Mouse (Mus musculus) frontal cortex, adult (tissue): ENCODE measurements at regions not wholly inside any gene's neighbourhood (a gene's known extent, or its start where the extent isn't known, plus 50 kb on each side); places are given as distances from the start of the nearest gene placed in this dataset.

Experiments used
- ATAC-seq: cut with Nextera tagmentation; 2 replicates; pipeline ENCODE4 v1.9.2; 2017; ENCODE audit warnings: mild to moderate bottlenecking, moderate library complexity, mixed read lengths; ENCODE audit not compliant: low TSS enrichment

- ATAC-seq = no peak
Observed at GRCm38 (mm10) chrX:105346420-105346819, 153.2 kb upstream of the Cypt2 start.

- no peak for ATAC-seq
Observed at GRCm38 (mm10) chrX:105366284-105366683, 133.3 kb upstream of the Cypt2 start.

GRCm38 (mm10) chrX:105367979-105368378 is 131.6 kb upstream of the Cypt2 start:
- no peak for ATAC-seq

GRCm38 (mm10) chrX:105390506-105390905 is 109.1 kb upstream of the Cypt2 start:
- peak; percentile 20; the same call in 1 of the 2 replicates for ATAC-seq

GRCm38 (mm10) chrX:105391029-105391428 is 108.5 kb upstream of the Cypt2 start:
- ATAC-seq = peak; percentile 45; the same call in 1 of the 2 replicates

- peak; percentile 97 for ATAC-seq
Observed at GRCm38 (mm10) chrX:105391680-105392462, 107.7 kb upstream of the Cypt2 start.

GRCm38 (mm10) chrX:105393259-105393658 is 106.3 kb upstream of the Cypt2 start:
- ATAC-seq = no peak

GRCm38 (mm10) chrX:105413351-105413750 is 86.2 kb upstream of the Cypt2 start:
- no peak for ATAC-seq

GRCm38 (mm10) chrX:105420976-105421375 is 78.6 kb upstream of the Cypt2 start:
- ATAC-seq = no peak
